Mouse (Mus musculus): ENCODE measurements around the gene 9030025P20Rik.
"Not testable (repeated sequence)": the region's sequence is repeated elsewhere in the genome, so short reads cannot be mapped to it uniquely, and the experiment has no call there.

Gene 9030025P20Rik

GRCm38 (mm10) chr17:14978362-14979038 is at the start of gene 9030025P20Rik, which contains the start of gene Gm3417:
Gene 9030025P20Rik, plus strand, starts transcription at chr17:14978468.
Gene Gm3417, minus strand, starts transcription at chr17:14978790.
- not testable (repeated sequence) for DNase-seq (ENCODE audit: low read depth in 1 of 2, low spot score in 2 of 2)

- DNase-seq (ENCODE audit: low read depth in 1 of 2, low spot score in 2 of 2), result no peak
Measured at GRCm38 (mm10) chr17:14928631-14929030, 49.6 kb upstream of the 9030025P20Rik start.

GRCm38 (mm10) chr17:14930697-14931096 is 47.6 kb upstream of the 9030025P20Rik start:
- DNase-seq (ENCODE audit: low read depth in 1 of 2, low spot score in 2 of 2), result no peak

- no peak for DNase-seq (ENCODE audit: low read depth in 1 of 2, low spot score in 2 of 2)
Measured at GRCm38 (mm10) chr17:14931469-14931868, 46.8 kb upstream of the 9030025P20Rik start.

GRCm38 (mm10) chr17:14935280-14935679 is 43.0 kb upstream of the 9030025P20Rik start:
- DNase-seq (ENCODE audit: low read depth in 1 of 2, low spot score in 2 of 2), result not testable (repeated sequence)

GRCm38 (mm10) chr17:14935841-14936605 is 42.2 kb upstream of the 9030025P20Rik start:
- DNase-seq (ENCODE audit: low read depth in 1 of 2, low spot score in 2 of 2), result no peak

GRCm38 (mm10) chr17:14942181-14942580 is 36.1 kb upstream of the 9030025P20Rik start:
- DNase-seq (ENCODE audit: low read depth in 1 of 2, low spot score in 2 of 2), result not testable (repeated sequence)

GRCm38 (mm10) chr17:14943009-14943728 is 35.1 kb upstream of the 9030025P20Rik start, which contains the start of the genes Wdr27 and 1600012H06Rik:
Gene Wdr27, minus strand, starts transcription at chr17:14943158.
Gene 1600012H06Rik, plus strand, starts transcription at chr17:14943184.
- DNase-seq (ENCODE audit: low read depth in 1 of 2, low spot score in 2 of 2), result peak; percentile 88 to 95

- no peak for DNase-seq (ENCODE audit: low read depth in 1 of 2, low spot score in 2 of 2)
Measured at GRCm38 (mm10) chr17:14943729-14944059, 34.6 kb upstream of the 9030025P20Rik start.

- DNase-seq (ENCODE audit: low read depth in 1 of 2, low spot score in 2 of 2), result no peak
Measured at GRCm38 (mm10) chr17:14944551-14944950, 33.7 kb upstream of the 9030025P20Rik start.

- no peak for DNase-seq (ENCODE audit: low read depth in 1 of 2, low spot score in 2 of 2)
Measured at GRCm38 (mm10) chr17:14949161-14949827, 29.0 kb upstream of the 9030025P20Rik start.

- peak in 1 of 2 experiments; percentile 23 for DNase-seq (ENCODE audit: low read depth in 1 of 2, low spot score in 2 of 2)
Measured at GRCm38 (mm10) chr17:14953452-14953851, 24.8 kb upstream of the 9030025P20Rik start.

- DNase-seq (ENCODE audit: low read depth in 1 of 2, low spot score in 2 of 2), result no peak
Measured at GRCm38 (mm10) chr17:14958686-14959327, 19.5 kb upstream of the 9030025P20Rik start.

GRCm38 (mm10) chr17:14959979-14960378 is 18.3 kb upstream of the 9030025P20Rik start:
- no peak for DNase-seq (ENCODE audit: low read depth in 1 of 2, low spot score in 2 of 2)

GRCm38 (mm10) chr17:14960520-14960919 is 17.7 kb upstream of the 9030025P20Rik start:
- DNase-seq (ENCODE audit: low read depth in 1 of 2, low spot score in 2 of 2), result no peak

- DNase-seq (ENCODE audit: low read depth in 1 of 2, low spot score in 2 of 2), result not testable (repeated sequence)
Measured at GRCm38 (mm10) chr17:14960951-14961556, 17.2 kb upstream of the 9030025P20Rik start, which contains the start of gene Phf10. Gene Phf10, minus strand, starts transcription at chr17:14961273.

GRCm38 (mm10) chr17:14961557-14962154 is 16.6 kb upstream of the 9030025P20Rik start:
- DNase-seq (ENCODE audit: low read depth in 1 of 2, low spot score in 2 of 2), result not testable (repeated sequence)

GRCm38 (mm10) chr17:14968373-14968913 is 9.8 kb upstream of the 9030025P20Rik start:
- not testable (repeated sequence) for DNase-seq (ENCODE audit: low read depth in 1 of 2, low spot score in 2 of 2)

GRCm38 (mm10) chr17:14977718-14978361 is 428 bp upstream of the 9030025P20Rik start:
- DNase-seq (ENCODE audit: low read depth in 1 of 2, low spot score in 2 of 2), result not testable (repeated sequence)

Measured in monocyte, adult 2 months (primary cell).